Mouse (Mus musculus): Measurements from ENCODE around the gene Nsf.

- TF ChIP-seq CTCF (IDR thresholded peaks at IDR 0.05; ENCODE audit: borderline replicate concordance, extremely low read depth, insufficient read depth, insufficient read length) (no peak), POLR2A (IDR thresholded peaks at IDR 0.05; ENCODE audit: borderline replicate concordance, extremely low read depth, insufficient read depth, insufficient read length, poor library complexity, severe bottlenecking) (no peak)
These were observed 144.9 kb downstream of the Nsf start for GRCm38 (mm10) chr11:103808771-103809610.

Measured in brain, embryonic 14.5 days (tissue).